Mouse (Mus musculus): ENCODE measurements around the gene Zfp618. TPM values are rescaled to one million over a fixed set of nuclear protein-coding genes. Genes with fewer than 3 reads are reported as not detected.

Zfp618 gene
- total and polyA plus RNA-seq, 3 experiments, result not detected

DNA sequence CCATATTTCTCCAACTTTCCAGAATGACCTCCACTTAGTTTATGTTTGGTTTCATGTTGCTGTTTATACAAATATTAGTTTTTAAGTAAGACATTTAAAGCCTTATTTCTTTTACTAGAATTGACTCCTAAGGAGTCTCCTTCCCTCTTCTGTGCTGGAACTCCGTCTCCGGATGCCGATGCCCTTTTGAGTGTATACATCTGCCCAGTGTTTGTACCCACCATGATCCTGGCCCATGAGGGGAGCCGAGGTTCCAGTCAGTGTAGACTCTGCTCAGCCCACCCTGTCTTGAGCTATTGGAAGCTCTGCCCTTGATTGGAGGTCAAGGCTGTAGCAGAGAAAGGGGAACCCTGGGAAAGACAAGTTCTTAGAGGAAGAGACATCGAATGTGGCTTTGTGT, 18.2 kb downstream of the Zfp618 start:
- no peak for DNase-seq (ENCODE audit: low read depth, low spot score)
- Histone ChIP-seq H3K79me2 (ENCODE audit: control insufficient read depth, insufficient read depth, low read length, poor library complexity) (no peaks in the 10 kb centered on the region), H3K4me1 (ENCODE audit: control insufficient read depth in 1 of 2, insufficient read depth in 2 of 2, low read length in 2 of 2) (no peaks in the 10 kb centered on the region), H3K4me3 (ENCODE audit: control insufficient read depth in 1 of 2, insufficient read depth in 1 of 2, low read depth in 2 of 2, low read length in 2 of 2) (no peak overlapping the region), H3K27ac (ENCODE audit: control insufficient read depth, low read depth, low read length) (no peak overlapping the region), H3K9me3 (replicated peaks; ENCODE audit: insufficient read depth, low read length) (no peaks in the 10 kb centered on the region), H3K27me3 (ENCODE audit: control insufficient read depth in 1 of 2, insufficient read depth in 2 of 2, low read length in 2 of 2) (no peaks in the 10 kb centered on the region), H3K9ac (ENCODE audit: control insufficient read depth, low read depth, low read length, poor library complexity, severe bottlenecking) (no peak overlapping the region), H3K36me3 (ENCODE audit: control insufficient read depth in 1 of 2, insufficient read depth in 2 of 2, low read length in 2 of 2) (no peaks in the 10 kb centered on the region)
- no peak for TF ChIP-seq CHD1 (IDR thresholded peaks at IDR 0.05; ENCODE audit: low read depth, low read length)
- no peak for TF ChIP-seq MEF2A (IDR thresholded peaks at IDR 0.05; ENCODE audit: extremely low read depth, insufficient replicate concordance, low read depth, low read length, poor library complexity, severe bottlenecking)
- no peak for TF ChIP-seq USF2 (IDR thresholded peaks at IDR 0.05; ENCODE audit: borderline replicate concordance in 1 of 2, insufficient read depth in 1 of 2, low read depth in 1 of 2, low read length in 2 of 2)
- no peak for TF ChIP-seq CTCF (IDR thresholded peaks at IDR 0.05 in 2 of 3, conservative IDR thresholded peaks at IDR 0.05 in 1 of 3; ENCODE audit: control insufficient read depth in 1 of 3, insufficient read depth in 1 of 3, low read depth in 2 of 3, low read length in 3 of 3, poor library complexity in 1 of 3, severe bottlenecking in 1 of 3)
- no peak for TF ChIP-seq ZMIZ1 (IDR thresholded peaks at IDR 0.05; ENCODE audit: low read depth, low read length)
- TF ChIP-seq RAD21 (IDR thresholded peaks at IDR 0.05; ENCODE audit: low read depth, low read length), result no peak
- TF ChIP-seq E2F4 (IDR thresholded peaks at IDR 0.05; ENCODE audit: borderline replicate concordance, low read depth, low read length), result no peak
- TF ChIP-seq ZC3H11A (IDR thresholded peaks at IDR 0.05; ENCODE audit: low read depth, low read length), result no peak
- no peak for TF ChIP-seq GABPA (IDR thresholded peaks at IDR 0.05; ENCODE audit: low read depth, low read length)
- TF ChIP-seq MAX (IDR thresholded peaks at IDR 0.05; ENCODE audit: low read length), result no peak
- TF ChIP-seq TAL1 (IDR thresholded peaks at IDR 0.05; ENCODE audit: low read length), result no peak
- TF ChIP-seq SIN3A (IDR thresholded peaks at IDR 0.05; ENCODE audit: low read length), result no peak
- TF ChIP-seq ELF1 (IDR thresholded peaks at IDR 0.05; ENCODE audit: low read depth, low read length), result no peak
- no peak for TF ChIP-seq POLR2A (IDR thresholded peaks at IDR 0.05; ENCODE audit: control insufficient read depth in 1 of 2, insufficient read depth in 1 of 2, low read depth in 1 of 2, low read length in 2 of 2, poor library complexity in 1 of 2)
- no peak for TF ChIP-seq MAFK (IDR thresholded peaks at IDR 0.05; ENCODE audit: borderline replicate concordance, low read depth, low read length)
- TF ChIP-seq MAZ (IDR thresholded peaks at IDR 0.05; ENCODE audit: low read depth, low read length), result no peak
- TF ChIP-seq GATA1 (IDR thresholded peaks at IDR 0.05; ENCODE audit: low read depth, low read length), result no peak

GRCm38 (mm10) chr4:62991336-62991735, 26.0 kb downstream of the Zfp618 start:
- Histone ChIP-seq H3K27me3 (ENCODE audit: control insufficient read depth in 1 of 2, insufficient read depth in 2 of 2, low read length in 2 of 2) (no peaks in the 10 kb centered on the region), H3K27ac (ENCODE audit: control insufficient read depth, low read depth, low read length) (no peak overlapping the region), H3K9ac (ENCODE audit: control insufficient read depth, low read depth, low read length, poor library complexity, severe bottlenecking) (no peak overlapping the region), H3K36me3 (ENCODE audit: control insufficient read depth in 1 of 2, insufficient read depth in 2 of 2, low read length in 2 of 2) (no peaks in the 10 kb centered on the region), H3K9me3 (replicated peaks; ENCODE audit: insufficient read depth, low read length) (no peaks in the 10 kb centered on the region), H3K4me1 (ENCODE audit: control insufficient read depth in 1 of 2, insufficient read depth in 2 of 2, low read length in 2 of 2) (no peaks in the 10 kb centered on the region), H3K79me2 (ENCODE audit: control insufficient read depth, insufficient read depth, low read length, poor library complexity) (no peaks in the 10 kb centered on the region), H3K4me3 (ENCODE audit: control insufficient read depth in 1 of 2, insufficient read depth in 1 of 2, low read depth in 2 of 2, low read length in 2 of 2) (no peak overlapping the region)
- TF ChIP-seq HCFC1 (IDR thresholded peaks at IDR 0.05; ENCODE audit: low read depth, low read length), result no peak
- DNase-seq (ENCODE audit: low read depth, low spot score), result no peak

Data from MEL (cell line).